Mouse (Mus musculus) heart, adult 2 months (tissue): Measurements from ENCODE around the gene Pacrg.

Experiments used
- CTCF ChIP-seq: fragments of 200-600 bp; IDR thresholded peaks from 2 replicates; pipeline ENCODE4 v1.8.1; 2022; ENCODE audit warnings: antibody characterized with exemption, mild to moderate bottlenecking, moderate library complexity
- EP300 ChIP-seq: fragments of 200-500 bp; IDR thresholded peaks from 2 replicates; pipeline ENCODE4 v1.6.1; 2011; ENCODE audit warnings: low read depth, low read length, control low read depth; ENCODE audit not compliant: insufficient read depth
- POLR2A ChIP-seq: fragments of 200-500 bp; IDR thresholded peaks from 2 replicates; pipeline ENCODE4 v1.6.1; 2011; ENCODE audit warnings: mild to moderate bottlenecking, low read depth, low read length, control low read depth; ENCODE audit not compliant: insufficient read depth

GRCm38 (mm10) chr17:10413870-10414269 is 426.2 kb downstream of the Pacrg start:
- TF ChIP-seq EP300 (no peak), CTCF (no peak), POLR2A (no peak)
